Mouse (Mus musculus) C2C12 (cell line): ENCODE data around the gene Nol9. TPM values are rescaled to one million over a fixed set of nuclear protein-coding genes. Genes with fewer than 3 reads are reported as not detected.
A peak's percentile ranks its signal among the peaks of the same experiment; 100 is the strongest.

Experiments used
- H3K27me3 ChIP-seq: one replicate; pipeline ENCODE4 v1.6.1; 2011; ENCODE audit not compliant: control insufficient read depth, insufficient read depth, insufficient read length
- H3K36me3 ChIP-seq: one replicate; pipeline ENCODE4 v1.6.1; 2011; ENCODE audit not compliant: control insufficient read depth, insufficient read depth
- H3K4me3 ChIP-seq: one replicate; pipeline ENCODE4 v1.5.1; 2011; ENCODE audit warnings: mild to moderate bottlenecking, control low read depth; ENCODE audit not compliant: poor library complexity, insufficient read depth, severe bottlenecking
- H3K79me2 ChIP-seq: one replicate; pipeline ENCODE4 v1.6.1; 2011; ENCODE audit not compliant: control insufficient read depth, insufficient read depth
- H3K79me3 ChIP-seq: one replicate; pipeline ENCODE4 v1.6.1; 2011; ENCODE audit warnings: low read depth, control low read depth
- H3ac ChIP-seq: one replicate; pipeline ENCODE3; 2011; ENCODE audit warnings: low read depth; ENCODE audit not compliant: control insufficient read depth, insufficient read length
- CEBPB ChIP-seq: IDR thresholded peaks from one replicate; pipeline ENCODE4 v1.6.1; 2011; ENCODE audit warnings: low read depth, mild to moderate bottlenecking, control low read depth, moderate library complexity
- CTCF ChIP-seq: IDR thresholded peaks from one replicate; pipeline ENCODE4 v1.5.1; 2011; ENCODE audit not compliant: control insufficient read depth, insufficient read depth, insufficient read length
- FOSL1 ChIP-seq: IDR thresholded peaks from one replicate; pipeline ENCODE4 v1.8.0; 2011; ENCODE audit warnings: mild to moderate bottlenecking, low read length; ENCODE audit not compliant: poor library complexity, insufficient read depth, severe bottlenecking
- MAX ChIP-seq: IDR thresholded peaks from one replicate; pipeline ENCODE4 v1.6.1; 2011; ENCODE audit warnings: mild to moderate bottlenecking, control low read depth
- MYOD1 ChIP-seq: IDR thresholded peaks from one replicate; pipeline ENCODE4 v1.6.1; 2011; ENCODE audit warnings: low read depth; ENCODE audit not compliant: control insufficient read depth, insufficient read length
- MYOG ChIP-seq: IDR thresholded peaks from one replicate; pipeline ENCODE4 v1.6.1; 2011; ENCODE audit not compliant: control insufficient read depth, insufficient read length; ENCODE audit errors: extremely low read depth
- USF1 ChIP-seq: IDR thresholded peaks from one replicate; pipeline ENCODE4 v1.6.1; 2011; ENCODE audit warnings: low read depth, mild to moderate bottlenecking, control low read depth, moderate library complexity
- polyA plus RNA-seq: library from polyadenylated mRNA; unstranded; fragments of >200 nt; fragmentation: generic; extraction: Trizol; gene quantifications from one replicate; pipeline ENCODE4 v1.2.1, GENCODE M21; 2012; ENCODE audit warnings: missing spikeins

The Nol9 gene
- polyA plus RNA-seq, 1 experiment: 39.7 TPM

GRCm38 (mm10) chr4:152011171-152011760, 27.9 kb upstream of the Nol9 start:
- H3ac ChIP-seq: peak overlapping the region; percentile 81
- H3K27me3 ChIP-seq: no peaks in the 10 kb centered on the region
- TF ChIP-seq FOSL1: no peak
- H3K36me3 ChIP-seq: peaks cover 53% of the 10 kb centered on the region
- peak overlapping the region; percentile 79 for H3K4me3 ChIP-seq
- peaks cover 47% of the 10 kb centered on the region for H3K79me3 ChIP-seq
- H3K79me2 ChIP-seq: peaks cover 75% of the 10 kb centered on the region

- Histone ChIP-seq H3K4me3 (no peak overlapping the region), H3K79me2 (peaks cover 79% of the 10 kb centered on the region), H3K79me3 (peaks cover 47% of the 10 kb centered on the region), H3K27me3 (no peaks in the 10 kb centered on the region), H3K36me3 (peaks cover 59% of the 10 kb centered on the region), H3ac (peak overlapping the region; percentile 22)
- TF ChIP-seq MYOG (no peak), CEBPB (no peak), FOSL1 (no peak), USF1 (no peak), MYOD1 (no peak), MAX (no peak), CTCF (no peak)
These were observed 27.0 kb upstream of the Nol9 start for GRCm38 (mm10) chr4:152012109-152012508.

- TF ChIP-seq CEBPB (no peak), MYOG (no peak), CTCF (no peak), MAX (no peak), MYOD1 (no peak), USF1 (no peak), FOSL1 (no peak)
- H3K27me3 ChIP-seq: no peaks in the 10 kb centered on the region
- no peak overlapping the region for H3K4me3 ChIP-seq
- H3ac ChIP-seq: no peak overlapping the region
- H3K36me3 ChIP-seq: peaks cover 61% of the 10 kb centered on the region
- peaks cover 79% of the 10 kb centered on the region for H3K79me2 ChIP-seq
- H3K79me3 ChIP-seq: peaks cover 47% of the 10 kb centered on the region
These were observed 25.9 kb upstream of the Nol9 start for GRCm38 (mm10) chr4:152013036-152013813.

- Histone ChIP-seq H3ac (no peak overlapping the region), H3K36me3 (peaks cover 37% of the 10 kb centered on the region), H3K27me3 (no peaks in the 10 kb centered on the region), H3K4me3 (no peak overlapping the region), H3K79me3 (peaks cover 4% of the 10 kb centered on the region), H3K79me2 (peaks cover 40% of the 10 kb centered on the region)
- TF ChIP-seq CTCF: no peak
- TF ChIP-seq MYOG: no peak
- TF ChIP-seq CEBPB: no peak
- TF ChIP-seq USF1: no peak
- no peak for TF ChIP-seq FOSL1
- TF ChIP-seq MYOD1: no peak
- no peak for TF ChIP-seq MAX
These were observed 20.0 kb upstream of the Nol9 start for GRCm38 (mm10) chr4:152019073-152019472.

- H3K27me3 ChIP-seq: no peaks in the 10 kb centered on the region
- peaks cover 37% of the 10 kb centered on the region for H3K36me3 ChIP-seq
- TF ChIP-seq USF1 (no peak), FOSL1 (no peak), MYOD1 (no peak), MYOG (no peak), MAX (no peak), CTCF (no peak), CEBPB (no peak)
- H3ac ChIP-seq: no peak overlapping the region
- peaks cover 40% of the 10 kb centered on the region for H3K79me2 ChIP-seq
- H3K4me3 ChIP-seq: no peak overlapping the region
- peaks cover 10% of the 10 kb centered on the region for H3K79me3 ChIP-seq
These were observed 19.1 kb upstream of the Nol9 start for GRCm38 (mm10) chr4:152020024-152020423.
